Mouse (Mus musculus) forebrain, embryonic 15.5 days (tissue): ENCODE results near the gene Fam166a. TPM values are rescaled to one million over a fixed set of nuclear protein-coding genes. Genes with fewer than 3 reads are reported as not detected.

Source experiments
- polyA plus RNA-seq: library from polyadenylated mRNA; unstranded; fragments of >200 nt; fragmentation: Nextera tagmentation; extraction: Ambion mirVana; gene quantifications from 2 replicates; pipeline ENCODE4 v1.2.1, GENCODE M21; 2015

The Fam166a gene
- polyA plus RNA-seq, 1 experiment from 2014 or later: not detected

Other genes with a start within 250 kb of the Fam166a start
- 149 and 159 TPM in 2 replicates for gene Mrpl41, start 243.6 kb upstream of the Fam166a start, polyA plus RNA-seq
- 3.8 and 4.0 TPM in 2 replicates for gene Pnpla7, start 242.7 kb upstream of the Fam166a start, polyA plus RNA-seq
- gene Nsmf, start 164.4 kb upstream of the Fam166a start, polyA plus RNA-seq: 194 and 209 TPM in 2 replicates
- not detected in 2 replicates for gene Entpd8, start 138.4 kb upstream of the Fam166a start, polyA plus RNA-seq
- gene Noxa1, start 123.6 kb upstream of the Fam166a start, polyA plus RNA-seq: not detected in 2 replicates
- 25.2 and 27.5 TPM in 2 replicates for gene Nrarp, start 38.0 kb upstream of the Fam166a start, polyA plus RNA-seq
- 1.3 and 1.6 TPM in 2 replicates for gene Tor4a, start 21.9 kb upstream of the Fam166a start, polyA plus RNA-seq
- 96.7 and 102 TPM in 2 replicates for gene Nelfb, start 7.3 kb upstream of the Fam166a start, polyA plus RNA-seq
- not detected in 2 replicates for gene Stpg3, start 4.1 kb upstream of the Fam166a start, polyA plus RNA-seq
- gene Tubb4b, start 6.0 kb downstream of the Fam166a start, polyA plus RNA-seq: 399 and 409 TPM in 2 replicates
- not detected in 2 replicates for gene Slc34a3, start 15.6 kb downstream of the Fam166a start, polyA plus RNA-seq
- not detected in 2 replicates for gene Rnf224, start 18.0 kb downstream of the Fam166a start, polyA plus RNA-seq
- 79.1 and 80.4 TPM in 2 replicates for gene Rnf208, start 23.5 kb downstream of the Fam166a start, polyA plus RNA-seq
- 0.20 TPM in 1 of 2 replicates, not detected in the other for gene Cysrt1, start 23.7 kb downstream of the Fam166a start, polyA plus RNA-seq
- 6.5 and 6.8 TPM in 2 replicates for gene AL732309.1, start 28.1 kb downstream of the Fam166a start, polyA plus RNA-seq
- gene Tmem203, start 36.7 kb downstream of the Fam166a start, polyA plus RNA-seq: 16.4 and 19.7 TPM in 2 replicates
- gene Tprn, start 43.9 kb downstream of the Fam166a start, polyA plus RNA-seq: 15.6 and 16.5 TPM in 2 replicates
- 209 and 225 TPM in 2 replicates for gene Ssna1, start 53.7 kb downstream of the Fam166a start, polyA plus RNA-seq
- 148 and 150 TPM in 2 replicates for gene Anapc2, start 53.7 kb downstream of the Fam166a start, polyA plus RNA-seq
- not detected in 2 replicates for gene Tmem210, start 69.4 kb downstream of the Fam166a start, polyA plus RNA-seq
- not detected in 2 replicates for gene Lrrc26, start 71.2 kb downstream of the Fam166a start, polyA plus RNA-seq
- 19.1 and 21.5 TPM in 2 replicates for gene Grin1, start 100.4 kb downstream of the Fam166a start, polyA plus RNA-seq
- gene Man1b1, start 113.6 kb downstream of the Fam166a start, polyA plus RNA-seq: 52.6 and 61.1 TPM in 2 replicates
- 25.5 and 29.3 TPM in 2 replicates for gene Dpp7, start 137.6 kb downstream of the Fam166a start, polyA plus RNA-seq
- gene Uap1l1, start 146.9 kb downstream of the Fam166a start, polyA plus RNA-seq: 4.1 and 5.1 TPM in 2 replicates
- gene Sapcd2, start 153.6 kb downstream of the Fam166a start, polyA plus RNA-seq: 31.9 and 32.6 TPM in 2 replicates
- gene Entpd2, start 177.1 kb downstream of the Fam166a start, polyA plus RNA-seq: 3.6 and 4.8 TPM in 2 replicates
- 406 and 408 TPM in 2 replicates for gene Npdc1, start 180.6 kb downstream of the Fam166a start, polyA plus RNA-seq
- gene Fut7, start 204.5 kb downstream of the Fam166a start, polyA plus RNA-seq: 0.20 TPM in 1 of 2 replicates, not detected in the other
- 11.6 and 14.1 TPM in 2 replicates for gene Abca2, start 210.0 kb downstream of the Fam166a start, polyA plus RNA-seq
- gene Clic3, start 238.1 kb downstream of the Fam166a start, polyA plus RNA-seq: 3.3 and 3.4 TPM in 2 replicates
- 100 and 101 TPM in 2 replicates for gene Paxx, start 242.3 kb downstream of the Fam166a start, polyA plus RNA-seq